Mouse (Mus musculus) forebrain, embryonic 14.5 days (tissue): ENCODE measurements around the gene Glis1. TPM values are rescaled to one million over a fixed set of nuclear protein-coding genes. Genes with fewer than 3 reads are reported as not detected.

Experiments
- ATAC-seq: fragments of 200-750 bp; cut with Nextera tagmentation; 2 replicates; pipeline ENCODE4 v1.8.0; 2017; ENCODE audit warnings: mild to moderate bottlenecking, moderate library complexity
- DNase-seq: peaks from one replicate; pipeline ENCODE4 v3.0.0-alpha.2; 2015; ENCODE audit warnings: low spot score
- H3K27ac ChIP-seq: fragments of 300-500 bp; sonication (generic); 2 replicates; pipeline ENCODE4 v1.5.1; 2014; ENCODE audit warnings: low read depth, mild to moderate bottlenecking, control low read depth, low read length, moderate library complexity
- H3K27me3 ChIP-seq: fragments of 300-500 bp; sonication (generic); replicated peaks from 2 replicates; pipeline ENCODE4 v1.6.1; 2014; ENCODE audit warnings: low read length, control low read depth, mixed read lengths; ENCODE audit not compliant: control insufficient read depth, insufficient read depth
- H3K36me3 ChIP-seq: fragments of 300-500 bp; sonication (generic); 2 replicates; pipeline ENCODE4 v1.6.1; 2014; ENCODE audit warnings: low read length, control low read depth; ENCODE audit not compliant: control insufficient read depth, insufficient read depth
- H3K4me1 ChIP-seq: fragments of 300-500 bp; sonication (generic); 2 replicates; pipeline ENCODE4 v1.6.1; 2014; ENCODE audit warnings: antibody characterized with exemption, low read length, control low read depth; ENCODE audit not compliant: control insufficient read depth, insufficient read depth
- H3K4me2 ChIP-seq: fragments of 300-500 bp; sonication (generic); 2 replicates; pipeline ENCODE4 v1.6.1; 2014; ENCODE audit warnings: mild to moderate bottlenecking, control low read depth, low read length
- H3K4me3 ChIP-seq: fragments of 300-500 bp; sonication (generic); 2 replicates; pipeline ENCODE4 v1.5.1; 2014; ENCODE audit warnings: low read depth, low read length, control low read depth
- H3K9ac ChIP-seq: fragments of 300-500 bp; sonication (generic); 2 replicates; pipeline ENCODE4 v1.6.1; 2014; ENCODE audit warnings: mild to moderate bottlenecking, low read length, control low read depth, moderate library complexity
- H3K9me3 ChIP-seq: fragments of 300-500 bp; sonication (generic); replicated peaks from 2 replicates; pipeline ENCODE4 v1.6.1; 2016; ENCODE audit warnings: low read length, control low read depth, mixed read lengths; ENCODE audit not compliant: control insufficient read depth
- WGBS: fragments of 180-500 bp; shearing (Covaris S2); extraction: QIAGEN DNeasy Blood & Tissue Kit; methylation state at CpG from one replicate; pipeline ENCODE4 v1.1.7; 2014; 5-methylcytosine and 5-hydroxymethylcytosine counted together
- polyA plus RNA-seq: library from polyadenylated mRNA; unstranded; fragments of >200 nt; fragmentation: Nextera tagmentation; extraction: Ambion mirVana; gene quantifications from 2 replicates; pipeline ENCODE4 v1.2.1, GENCODE M21; 2014

Gene Glis1
- polyA plus RNA-seq, 1 experiment from 2014 or later: 0.27 TPM

DNA sequence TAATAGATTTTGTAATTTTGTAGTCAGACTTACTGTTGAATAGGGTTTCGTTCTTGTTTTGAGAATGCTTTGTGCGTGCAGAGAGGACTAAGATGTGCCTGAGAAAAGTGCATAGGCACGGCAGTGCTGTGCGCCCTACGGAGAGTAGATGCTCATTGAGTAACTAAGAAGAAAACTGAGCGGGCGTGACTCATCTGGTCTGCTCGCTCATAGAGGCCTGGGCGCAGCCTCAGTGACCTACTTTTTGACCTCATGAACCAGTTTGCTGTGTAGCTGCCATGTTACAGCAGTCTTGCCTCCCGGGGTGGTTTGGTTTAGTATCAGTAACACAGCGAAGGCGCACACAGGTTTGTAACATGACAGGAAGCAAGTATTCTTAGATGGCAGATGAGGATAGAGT, 8.8 kb upstream of the Glis1 start:
- Histone ChIP-seq H3K4me1 (peaks cover 5% of the 10 kb centered on the region; the same call in 1 of the 2 replicates), H3K4me3 (no peak overlapping the region), H3K36me3 (no peaks in the 10 kb centered on the region), H3K9ac (no peak overlapping the region), H3K27ac (no peak overlapping the region), H3K27me3 (no peaks in the 10 kb centered on the region), H3K4me2 (no peak overlapping the region), H3K9me3 (no peaks in the 10 kb centered on the region)
- no peak for DNase-seq
- 95% methylated on average over 12 of the region's 12 CpGs for WGBS
- ATAC-seq: no peak

DNA sequence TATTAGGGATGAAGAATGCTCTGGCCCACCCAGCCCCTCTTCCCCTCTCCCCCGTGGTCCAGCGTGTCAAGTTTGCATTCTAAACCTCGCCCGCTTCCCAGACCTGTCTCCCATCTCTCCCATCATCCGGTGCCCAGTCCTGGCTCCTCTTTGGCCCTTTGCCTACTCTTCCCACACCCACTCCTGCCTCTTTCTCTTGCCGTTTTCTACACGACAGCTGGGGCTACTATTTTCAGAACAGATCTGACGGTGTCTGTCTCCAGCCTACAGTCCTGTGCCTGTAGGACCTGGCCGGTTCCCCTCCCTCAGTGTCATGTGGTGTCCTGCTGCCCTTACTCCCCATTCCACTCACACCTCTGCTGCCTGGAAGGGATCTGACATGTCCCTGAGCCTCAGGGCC, 7.8 kb upstream of the Glis1 start:
- no peak for ATAC-seq
- H3K27ac ChIP-seq: no peak overlapping the region
- H3K4me3 ChIP-seq: no peak overlapping the region

DNA sequence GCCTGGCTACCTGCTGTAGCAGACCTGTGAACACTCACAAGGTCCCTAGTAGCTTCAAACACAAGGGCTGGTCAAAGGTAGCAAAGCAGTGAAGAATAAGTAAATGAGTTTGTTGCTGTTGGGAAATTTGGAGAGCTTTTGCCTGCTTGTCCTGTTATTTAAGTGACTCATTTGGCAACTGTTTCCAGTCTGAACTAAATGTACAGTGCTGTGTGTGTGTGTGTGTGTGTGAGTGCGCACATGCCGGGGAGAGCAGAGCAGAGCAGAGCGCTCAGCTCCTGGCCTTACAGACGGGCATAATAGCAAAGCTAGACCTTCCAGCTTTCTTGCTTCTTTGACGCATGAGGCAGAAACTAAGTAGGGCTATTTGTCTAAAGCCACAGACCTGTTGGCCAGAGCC, 1.7 kb upstream of the Glis1 start:
- WGBS: 83% methylated on average over 5 of the region's 5 CpGs
- H3K4me2 ChIP-seq: no peak overlapping the region
- H3K27me3 ChIP-seq: peaks cover 44% of the 10 kb centered on the region
- DNase-seq (no peak), ATAC-seq (no peak)
- H3K36me3 ChIP-seq: no peaks in the 10 kb centered on the region
- no peak overlapping the region for H3K4me3 ChIP-seq
- H3K27ac ChIP-seq: no peak overlapping the region
- no peaks in the 10 kb centered on the region for H3K9me3 ChIP-seq
- H3K9ac ChIP-seq: no peak overlapping the region
- peaks cover 7% of the 10 kb centered on the region for H3K4me1 ChIP-seq

More for the DNA sequence above, 7.8 kb upstream of the Glis1 start:
- Histone ChIP-seq H3K9ac (no peak overlapping the region), H3K4me1 (peaks cover 4% of the 10 kb centered on the region; the same call in 1 of the 2 replicates), H3K9me3 (no peaks in the 10 kb centered on the region), H3K36me3 (no peaks in the 10 kb centered on the region), H3K4me2 (no peak overlapping the region), H3K27me3 (no peaks in the 10 kb centered on the region)
- 73% methylated on average over 9 of the region's 9 CpGs for WGBS
- no peak for DNase-seq

DNA sequence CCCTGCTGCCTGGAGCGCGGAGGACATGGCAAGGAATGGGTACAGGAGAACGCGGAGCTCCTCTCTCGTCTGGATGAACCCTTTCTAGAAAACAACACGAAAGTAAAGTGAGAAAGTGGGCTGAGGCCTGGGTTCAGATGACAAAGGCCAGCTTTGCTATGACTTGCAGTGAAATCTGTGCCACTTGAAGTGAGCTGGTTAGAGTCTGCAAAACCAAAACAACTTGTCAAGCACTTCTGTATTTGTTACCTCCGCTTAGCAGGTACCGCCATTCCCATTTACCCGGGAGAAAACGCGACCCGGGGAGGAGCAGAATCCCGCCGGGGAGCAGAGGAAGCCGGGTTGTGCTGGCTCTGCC, 414 bp upstream of the Glis1 start:
- ATAC-seq (no peak), DNase-seq (no peak)
- Histone ChIP-seq H3K9me3 (no peaks in the 10 kb centered on the region), H3K4me3 (peak overlapping the region; percentile 58), H3K4me1 (peaks cover 7% of the 10 kb centered on the region), H3K4me2 (peak overlapping the region; percentile 92), H3K36me3 (no peaks in the 10 kb centered on the region), H3K9ac (peak overlapping the region; percentile 67), H3K27me3 (peaks cover 44% of the 10 kb centered on the region), H3K27ac (no peak overlapping the region)
- 6% methylated on average over 15 of the region's 15 CpGs for WGBS

DNA sequence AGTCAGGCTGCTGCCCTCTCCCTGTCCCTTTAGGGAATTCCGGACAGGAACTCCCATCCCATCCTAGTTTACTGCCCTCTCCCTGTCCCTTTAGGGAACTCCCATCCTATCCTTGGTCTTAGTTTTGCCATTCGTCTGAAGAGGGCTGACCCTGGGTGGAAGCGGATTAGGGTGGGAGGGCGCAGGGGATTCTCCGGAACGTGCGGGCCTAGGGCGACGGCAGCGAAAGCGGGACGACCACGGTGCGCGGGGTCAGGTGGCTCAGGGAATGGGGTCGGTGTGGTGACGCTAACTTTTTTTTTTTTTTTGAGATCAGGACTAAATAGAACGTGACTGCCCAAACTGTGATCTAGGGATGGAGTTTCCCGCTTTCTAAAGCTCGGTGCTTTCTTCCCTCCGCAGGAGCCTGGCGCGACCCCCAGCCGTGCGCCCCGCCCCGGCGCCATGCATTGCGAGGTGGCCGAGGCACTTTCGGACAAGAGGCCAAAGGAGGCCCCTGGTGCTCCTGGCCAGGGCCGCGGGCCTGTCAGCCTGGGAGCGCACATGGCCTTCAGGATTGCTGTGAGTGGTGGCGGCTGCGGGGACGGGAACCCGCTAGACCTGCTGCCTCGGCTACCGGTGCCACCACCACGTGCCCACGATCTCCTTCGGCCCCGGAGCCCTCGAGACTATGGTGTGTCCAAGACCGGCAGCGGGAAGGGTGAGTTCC, 1.0 kb downstream of the Glis1 start:
- peaks cover 8% of the 10 kb centered on the region for H3K4me1 ChIP-seq
- H3K27ac ChIP-seq: no peak overlapping the region
- no peaks in the 10 kb centered on the region for H3K9me3 ChIP-seq
- 2% methylated on average over 47 of the region's 47 CpGs for WGBS
- DNase-seq: no peak
- ATAC-seq: 0 out of 2 replicates have a peak, but pooled peaks have one; percentile 6
- peak overlapping the region; percentile 58 for H3K4me3 ChIP-seq
- H3K36me3 ChIP-seq: no peaks in the 10 kb centered on the region
- peaks cover 44% of the 10 kb centered on the region for H3K27me3 ChIP-seq
- H3K9ac ChIP-seq: peak overlapping the region; percentile 67
- H3K4me2 ChIP-seq: peak overlapping the region; percentile 92

DNA sequence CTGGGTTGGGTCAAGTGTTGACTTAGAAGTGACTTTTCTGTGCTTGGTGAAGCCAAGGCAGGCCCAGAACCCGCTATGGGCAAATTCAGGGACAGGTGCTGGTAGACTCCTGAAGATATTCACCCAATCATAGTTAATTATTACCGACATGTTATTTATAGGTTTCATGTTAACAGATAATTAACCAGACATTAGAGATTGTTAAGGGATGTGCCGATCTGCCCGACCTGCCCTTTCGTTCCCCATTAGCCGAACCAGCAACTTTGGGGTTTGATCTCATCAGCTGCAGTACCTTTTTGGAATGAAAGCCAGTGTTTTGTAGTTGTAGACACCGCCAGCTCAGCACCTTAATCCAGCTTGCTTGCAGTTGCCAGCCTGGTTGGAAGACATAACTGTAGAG, 2.1 kb downstream of the Glis1 start:
- ATAC-seq (no peak), DNase-seq (no peak)
- no peak overlapping the region for H3K27ac ChIP-seq
- WGBS: 85% methylated on average over 7 of the region's 7 CpGs
- no peak overlapping the region for H3K4me2 ChIP-seq
- H3K9me3 ChIP-seq: no peaks in the 10 kb centered on the region
- peaks cover 9% of the 10 kb centered on the region for H3K4me1 ChIP-seq
- no peaks in the 10 kb centered on the region for H3K36me3 ChIP-seq
- H3K27me3 ChIP-seq: peaks cover 50% of the 10 kb centered on the region
- no peak overlapping the region for H3K9ac ChIP-seq
- no peak overlapping the region for H3K4me3 ChIP-seq

DNA sequence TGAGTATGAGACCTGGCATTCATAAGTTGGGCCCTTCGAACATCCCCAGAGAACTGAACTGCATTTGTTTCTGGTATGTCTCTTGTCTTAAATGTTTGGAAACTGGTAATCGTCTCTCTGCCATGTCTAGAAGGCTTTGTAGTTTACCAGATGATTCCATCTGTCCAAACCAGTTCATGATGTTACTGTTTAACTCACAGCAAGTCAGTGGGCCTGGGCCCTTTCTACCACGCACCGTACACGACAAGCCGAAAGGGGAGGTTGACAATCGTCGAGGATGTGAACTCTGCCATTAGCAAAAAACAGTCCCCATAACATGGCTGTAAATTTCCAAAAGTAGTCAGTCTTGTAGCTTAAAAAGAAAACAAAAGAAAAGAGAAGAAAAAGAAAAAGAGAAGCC, 4.3 kb downstream of the Glis1 start:
- H3K4me2 ChIP-seq: no peak overlapping the region

DNA sequence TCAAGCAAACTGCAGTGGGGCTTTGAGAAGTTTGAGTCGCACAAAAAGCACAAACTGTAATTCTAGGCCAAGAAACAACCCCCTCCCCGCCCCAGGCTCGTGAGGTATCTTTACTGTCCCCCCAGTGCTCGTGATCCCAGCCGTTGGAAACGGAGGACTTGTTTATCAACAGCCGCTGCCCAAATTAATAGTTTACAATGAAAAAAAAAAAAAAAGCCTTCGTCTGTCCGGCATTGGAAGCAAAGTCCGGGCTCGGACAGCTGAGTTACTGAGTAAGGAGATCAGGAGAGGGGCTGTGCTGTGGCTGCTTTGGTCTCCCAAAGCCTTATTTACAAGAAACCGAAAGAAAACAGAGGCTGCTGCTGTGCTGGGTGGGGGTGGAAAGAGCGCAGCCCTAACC, 5.9 kb downstream of the Glis1 start:
- Histone ChIP-seq H3K4me1 (peaks cover 6% of the 10 kb centered on the region), H3K27ac (no peak overlapping the region), H3K4me3 (no peak overlapping the region), H3K4me2 (peak overlapping the region; percentile 18), H3K36me3 (no peaks in the 10 kb centered on the region), H3K9me3 (no peaks in the 10 kb centered on the region), H3K9ac (no peak overlapping the region), H3K27me3 (peaks cover 36% of the 10 kb centered on the region)
- no peak for DNase-seq
- ATAC-seq: no peak
- WGBS: 19% methylated on average over 13 of the region's 13 CpGs

More for the DNA sequence above, 4.3 kb downstream of the Glis1 start:
- Histone ChIP-seq H3K9ac (no peak overlapping the region), H3K36me3 (no peaks in the 10 kb centered on the region), H3K27me3 (peaks cover 45% of the 10 kb centered on the region), H3K4me3 (no peak overlapping the region), H3K4me1 (peaks cover 9% of the 10 kb centered on the region), H3K9me3 (no peaks in the 10 kb centered on the region), H3K27ac (no peak overlapping the region)
- DNase-seq (no peak), ATAC-seq (no peak)
- 91% methylated on average over 8 of the region's 8 CpGs for WGBS

DNA sequence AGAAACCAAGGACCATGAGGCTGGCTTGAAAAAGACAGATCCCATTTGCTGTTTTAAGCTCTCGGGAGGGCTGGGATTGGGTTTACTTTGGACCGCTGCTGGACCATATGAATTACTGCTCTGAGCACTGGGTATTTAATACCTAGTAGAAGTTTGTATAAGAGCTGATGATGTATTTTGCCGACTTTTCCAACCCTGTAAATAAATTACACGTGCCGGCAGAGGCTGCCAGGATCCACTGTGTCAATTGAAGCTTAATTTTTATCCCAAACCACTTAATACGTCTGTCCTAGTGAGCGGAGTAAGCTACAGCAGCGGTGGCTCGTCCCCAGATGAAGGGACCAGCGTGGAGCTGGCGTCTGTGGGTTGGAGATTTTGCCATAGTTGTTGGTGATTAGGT, 7.9 kb downstream of the Glis1 start:
- no peak overlapping the region for H3K27ac ChIP-seq
- H3K9ac ChIP-seq: no peak overlapping the region
- no peaks in the 10 kb centered on the region for H3K36me3 ChIP-seq
- no peak overlapping the region for H3K4me3 ChIP-seq
- DNase-seq (no peak), ATAC-seq (no peak)
- H3K27me3 ChIP-seq: peaks cover 17% of the 10 kb centered on the region
- no peak overlapping the region for H3K4me2 ChIP-seq
- no peaks in the 10 kb centered on the region for H3K9me3 ChIP-seq
- 60% methylated on average over 11 of the region's 11 CpGs for WGBS
- peaks cover 2% of the 10 kb centered on the region; the same call in 1 of the 2 replicates for H3K4me1 ChIP-seq
